Mouse (Mus musculus) activated CD4-positive, CD25-positive, alpha-beta regulatory T cell (primary cell): ENCODE measurements around the gene Fcho2. TPM values are rescaled to one million over a fixed set of nuclear protein-coding genes. Genes with fewer than 3 reads are reported as not detected.

Experiments used
- polyA plus RNA-seq, 2 experiments: library from polyadenylated mRNA; unstranded; fragments of 100-300 nt; shearing (Covaris generic); gene quantifications; one replicate each; pipeline ENCODE4 v1.2.1; 2017

Gene Fcho2
- 10 to 100 TPM; 35.8 to 66.2 TPM for polyA plus RNA-seq

GRCm38 (mm10) chr13:98815147-98815785 lies at the start of gene Fcho2:
Gene Fcho2 (minus strand): TSS chr13:98815449.

GRCm38 (mm10) chr13:98694773-98695314 lies 120.4 kb downstream of the Fcho2 start, which contains the start of gene Tmem171:
Gene Tmem171 (minus strand): TSS chr13:98694834.

Other genes with a start within 250 kb of the Fcho2 start
- gene Tmem174, start 178.0 kb downstream of the Fcho2 start, polyA plus RNA-seq = not detected
- gene Tmem171, start 120.6 kb downstream of the Fcho2 start, polyA plus RNA-seq = 1 to 10 TPM in 1 of 2 experiments, under 1 TPM in 1; 0.55 to 1.6 TPM
- 10 to 100 TPM; 51.8 to 53.5 TPM for gene Tnpo1, start 110.9 kb upstream of the Fcho2 start, polyA plus RNA-seq
- gene 1700024P04Rik, start 169.1 kb upstream of the Fcho2 start, polyA plus RNA-seq = not detected